Mouse (Mus musculus) 3134 (cell line): Measurements from ENCODE around the gene Hoxb8.

Source experiments
- DNase-seq: peaks from one replicate; pipeline ENCODE4 v3.0.0-alpha.2; 2011; ENCODE audit warnings: low spot score; ENCODE audit not compliant: insufficient read length; ENCODE audit errors: extremely low read depth

Hoxb8 gene

GRCm38 (mm10) chr11:96311520-96312417, 30.1 kb downstream of the Hoxb8 start:
- no peak for DNase-seq

GRCm38 (mm10) chr11:96313134-96313533, 31.4 kb downstream of the Hoxb8 start:
- DNase-seq: no peak

GRCm38 (mm10) chr11:96313806-96314428, 32.2 kb downstream of the Hoxb8 start:
- DNase-seq: no peak

GRCm38 (mm10) chr11:96314671-96315343, 33.1 kb downstream of the Hoxb8 start:
- DNase-seq: no peak

GRCm38 (mm10) chr11:96315344-96315681, 33.6 kb downstream of the Hoxb8 start:
- DNase-seq: no peak

- no peak for DNase-seq
Observed at GRCm38 (mm10) chr11:96316696-96317607, 35.2 kb downstream of the Hoxb8 start.

GRCm38 (mm10) chr11:96317608-96318367, 36.1 kb downstream of the Hoxb8 start, which contains the start of gene Hoxb4:
TSS of gene Hoxb4 (plus strand) at chr11:96318267.
- DNase-seq: no peak

- DNase-seq: peak; percentile 68
Observed at GRCm38 (mm10) chr11:96318368-96319070, 36.8 kb downstream of the Hoxb8 start.

- DNase-seq: peak; percentile 53
Observed at GRCm38 (mm10) chr11:96319071-96319902, 37.6 kb downstream of the Hoxb8 start.

- peak; percentile 57 for DNase-seq
Observed at GRCm38 (mm10) chr11:96319910-96320309, 38.2 kb downstream of the Hoxb8 start.

GRCm38 (mm10) chr11:96320688-96321087, 39.0 kb downstream of the Hoxb8 start:
- no peak for DNase-seq

- no peak for DNase-seq
Observed at GRCm38 (mm10) chr11:96321846-96322245, 40.1 kb downstream of the Hoxb8 start.

- DNase-seq: no peak
Observed at GRCm38 (mm10) chr11:96322738-96323137, 41.0 kb downstream of the Hoxb8 start.

- DNase-seq: no peak
Observed at GRCm38 (mm10) chr11:96323154-96323553, 41.4 kb downstream of the Hoxb8 start, which contains the start of gene Hoxb3. TSS of gene Hoxb3 (plus strand) at chr11:96323326.

GRCm38 (mm10) chr11:96324125-96324524, 42.4 kb downstream of the Hoxb8 start:
- DNase-seq: no peak

- no peak for DNase-seq
Observed at GRCm38 (mm10) chr11:96324965-96325364, 43.3 kb downstream of the Hoxb8 start.

- DNase-seq: no peak
Observed at GRCm38 (mm10) chr11:96325747-96326212, 44.1 kb downstream of the Hoxb8 start.

GRCm38 (mm10) chr11:96326705-96327104, 45.0 kb downstream of the Hoxb8 start:
- no peak for DNase-seq
